Comparison of ENCODE assay signal across 8 mouse cellular contexts in genomic region chr6:17583982-17584381, GRCm38 (mm10). TPM values are rescaled to one million over a fixed set of nuclear protein-coding genes. Genes with fewer than 3 reads are reported as not detected.
A peak's percentile ranks its signal among the peaks of the same experiment; 100 is the strongest.
DNase-seq lines count a peak whose midpoint lies in the region; ATAC-seq and TF ChIP-seq lines count a peak whose summit lies in the region.

No protein-coding gene starts in this region.

- H3K9ac ChIP-seq in forebrain, embryonic 13.5 days = peak overlapping the region; percentile 47
- peak overlapping the region; percentile 57; the same call in 1 of the 2 replicates for H3K9ac ChIP-seq in heart, embryonic 16.5 days (ENCODE audit: low read length)
- H3K9ac ChIP-seq in liver, embryonic 12.5 days = no peak overlapping the region

- H3K79me3 ChIP-seq in C2C12 (ENCODE audit: low read depth) = no peaks in the 10 kb centered on the region

- no peaks in the 10 kb centered on the region for H3K9me3 ChIP-seq in forebrain, embryonic 13.5 days (replicated peaks)
- no peaks in the 10 kb centered on the region for H3K9me3 ChIP-seq in heart, embryonic 16.5 days (replicated peaks; ENCODE audit: control insufficient read depth, low read length)
- H3K9me3 ChIP-seq in liver, embryonic 12.5 days (replicated peaks) = no peaks in the 10 kb centered on the region

- H3K4me1 ChIP-seq in forebrain, embryonic 13.5 days = peaks cover 1% of the 10 kb centered on the region; the same call in 1 of the 2 replicates
- no peaks in the 10 kb centered on the region for H3K4me1 ChIP-seq in heart, embryonic 16.5 days (ENCODE audit: control insufficient read depth, insufficient read depth, low read length)
- peaks cover 2% of the 10 kb centered on the region; the same call in 1 of the 2 replicates for H3K4me1 ChIP-seq in liver, embryonic 12.5 days

- H3K4me2 ChIP-seq in forebrain, embryonic 13.5 days = peak overlapping the region; percentile 56
- peak overlapping the region; percentile 65 for H3K4me2 ChIP-seq in heart, embryonic 16.5 days (ENCODE audit: low read depth, low read length)
- H3K4me2 ChIP-seq in liver, embryonic 12.5 days = peak overlapping the region; percentile 45
- H3K4me2 ChIP-seq in myocyte (ENCODE audit: low read depth) = peak overlapping the region; percentile 62

- H3K4me3 ChIP-seq in C2C12 (ENCODE audit: insufficient read depth, poor library complexity, severe bottlenecking) (no peak overlapping the region), myocyte (peak overlapping the region; percentile 11)
- H3K4me3 ChIP-seq in forebrain, embryonic 13.5 days = peak overlapping the region; percentile 34
- H3K4me3 ChIP-seq in heart, embryonic 16.5 days (ENCODE audit: low read length) = peak overlapping the region; percentile 45
- H3K4me3 ChIP-seq in liver, embryonic 12.5 days = no peak overlapping the region; the same call in 1 of the 2 replicates

- no peak overlapping the region for H3ac ChIP-seq in C2C12 (ENCODE audit: control insufficient read depth, insufficient read length, low read depth)
- H3ac ChIP-seq in myocyte (ENCODE audit: control insufficient read depth, insufficient read length) = no peak overlapping the region

- WGBS in forebrain, embryonic 13.5 days = 37% methylated on average over 13 of the region's 13 CpGs
- WGBS in heart, embryonic 16.5 days = 22% methylated on average over 13 of the region's 13 CpGs
- 34% methylated on average over 13 of the region's 13 CpGs for WGBS in liver, embryonic 12.5 days (ENCODE audit: insufficient replicate concordance)

- H3K79me2 ChIP-seq in C2C12 (ENCODE audit: control insufficient read depth, insufficient read depth) = no peaks in the 10 kb centered on the region
- no peaks in the 10 kb centered on the region for H3K79me2 ChIP-seq in myocyte (ENCODE audit: control insufficient read depth, insufficient read depth)

- peak; percentile 50 for TF ChIP-seq POLR2A in myocyte (IDR thresholded peaks at IDR 0.05; ENCODE audit: insufficient read length, low read depth)

- peak; percentile 90 for ATAC-seq in forebrain, embryonic 13.5 days
- ATAC-seq in heart, embryonic 16.5 days (replicated peaks; ENCODE audit: extremely low read depth, insufficient read depth, low FRiP score) = no peak
- ATAC-seq in liver, embryonic 12.5 days = no peak

- H3K27me3 ChIP-seq in C2C12 (ENCODE audit: control insufficient read depth, insufficient read depth, insufficient read length) (no peaks in the 10 kb centered on the region), myocyte (ENCODE audit: control insufficient read depth, insufficient read depth, insufficient read length) (no peaks in the 10 kb centered on the region)
- H3K27me3 ChIP-seq in forebrain, embryonic 13.5 days = no peaks in the 10 kb centered on the region
- H3K27me3 ChIP-seq in heart, embryonic 16.5 days (ENCODE audit: control insufficient read depth, insufficient read depth, low read length) = no peaks in the 10 kb centered on the region
- no peaks in the 10 kb centered on the region for H3K27me3 ChIP-seq in liver, embryonic 12.5 days (replicated peaks)

- TF ChIP-seq CTCF in C2C12 (IDR thresholded peaks at IDR 0.05; ENCODE audit: control insufficient read depth, insufficient read depth, insufficient read length) = no peak

- no peak overlapping the region for H3K27ac ChIP-seq in forebrain, embryonic 13.5 days
- H3K27ac ChIP-seq in heart, embryonic 16.5 days (ENCODE audit: low read length) = no peak overlapping the region
- no peak overlapping the region for H3K27ac ChIP-seq in liver, embryonic 12.5 days

- no peaks in the 10 kb centered on the region for H3K36me3 ChIP-seq in C2C12 (ENCODE audit: control insufficient read depth, insufficient read depth)
- H3K36me3 ChIP-seq in forebrain, embryonic 13.5 days (ENCODE audit: poor library complexity, severe bottlenecking) = no peaks in the 10 kb centered on the region
- no peaks in the 10 kb centered on the region for H3K36me3 ChIP-seq in heart, embryonic 16.5 days (ENCODE audit: control insufficient read depth, insufficient read depth)
- no peaks in the 10 kb centered on the region for H3K36me3 ChIP-seq in liver, embryonic 12.5 days
- H3K36me3 ChIP-seq in myocyte (ENCODE audit: control insufficient read depth, insufficient read depth) = no peaks in the 10 kb centered on the region

- peak; percentile 17 for DNase-seq in c-Kit-positive CD71-positive TER-119-positive erythroid progenitor cells, embryonic 14.5 days (ENCODE audit: low spot score)
- peak; percentile 84 for DNase-seq in kidney, postnatal 10 days
- peak; percentile 82 for DNase-seq in testis, postnatal 10 days (ENCODE audit: low spot score)

TF ChIP-seq in C2C12, 6 proteins besides CTCF, POLR2A, EP300 and RAD21:
- TF ChIP-seq FOSL1 (IDR thresholded peaks at IDR 0.05; ENCODE audit: insufficient read depth, low read length, poor library complexity, severe bottlenecking) (no peak), CEBPB (IDR thresholded peaks at IDR 0.05; ENCODE audit: low read depth) (no peak), MAX (IDR thresholded peaks at IDR 0.05) (no peak), MYOD1 (IDR thresholded peaks at IDR 0.05; ENCODE audit: control insufficient read depth, insufficient read length, low read depth) (peak; percentile 14)

TF ChIP-seq in myocyte, 11 proteins besides CTCF, POLR2A, EP300 and RAD21:
- no peak for TF ChIP-seq REST (IDR thresholded peaks at IDR 0.05; ENCODE audit: insufficient read depth, insufficient read length)
- TF ChIP-seq MYOD1 (IDR thresholded peaks at IDR 0.05; ENCODE audit: control insufficient read depth in 1 of 3, insufficient read length in 2 of 3, low read depth in 2 of 3) = peak in 2 of 3 experiments; percentile 23 to 25
- peak in 2 of 3 experiments; percentile 41 to 61 for TF ChIP-seq MYOG (IDR thresholded peaks at IDR 0.05; ENCODE audit: control insufficient read depth in 1 of 3, insufficient read depth in 1 of 3, insufficient read length in 2 of 3, low read depth in 2 of 3)
- no peak for TF ChIP-seq TCF3 (IDR thresholded peaks at IDR 0.05; ENCODE audit: insufficient read length, low read depth)
- TF ChIP-seq USF1 (IDR thresholded peaks at IDR 0.05; ENCODE audit: low read depth) = no peak
- TF ChIP-seq SRF (IDR thresholded peaks at IDR 0.05; ENCODE audit: control insufficient read depth, insufficient read length, low read depth) = no peak
- TF ChIP-seq POLR2AphosphoS2 (IDR thresholded peaks at IDR 0.05; ENCODE audit: insufficient read length, low read depth) = no peak

RNA-seq across cellular contexts. Expression of gene Capza2, which starts 52.1 kb away (rescaled TPM):
- 51.5 TPM for polyA plus RNA-seq in C2C12 (2012; fragmentation: generic; extraction: Trizol)
- polyA plus RNA-seq in forebrain, embryonic 13.5 days (2015; fragmentation: Nextera tagmentation; extraction: Ambion mirVana) = 245 and 247 TPM in 2 replicates
- 213 and 260 TPM in 2 replicates for polyA plus RNA-seq in heart, embryonic 16.5 days (2015; fragmentation: Nextera tagmentation; extraction: Ambion mirVana)
- polyA plus RNA-seq in liver, embryonic 12.5 days (2016; fragmentation: Nextera tagmentation; extraction: Ambion mirVana) = 103 TPM in 2 replicates
- polyA plus RNA-seq in myocyte (2012; fragmentation: generic; extraction: Trizol) = 66.3 TPM

Comparison
In these comparisons a context has a peak if more than half of its experiments do, and no peak if none do; other contexts are left out.
1. H3K4me3 ChIP-seq: peak in forebrain, embryonic 13.5 days (single experiment), heart, embryonic 16.5 days (single experiment) and myocyte (single experiment); none in C2C12 (single experiment) and liver, embryonic 12.5 days (single experiment).
2. DNase-seq: peak in every context shown above with its lines; median percentile 84 in kidney, postnatal 10 days; 82 in testis, postnatal 10 days; 17 in c-Kit-positive CD71-positive TER-119-positive erythroid progenitor cells, embryonic 14.5 days.
3. Peak in every context shown above with its lines, with median percentiles within 50 percentile points of each other: H3K4me2 ChIP-seq.